Mouse (Mus musculus): ENCODE results near the gene Zdhhc19.

Zdhhc19 gene

GRCm38 (mm10) chr16:32550084-32550483, 54.0 kb downstream of the Zdhhc19 start:
- no peak for DNase-seq (ENCODE audit: low read depth, low spot score)

GRCm38 (mm10) chr16:32550487-32550886, 54.4 kb downstream of the Zdhhc19 start:
- no peak for DNase-seq (ENCODE audit: low read depth, low spot score)

GRCm38 (mm10) chr16:32551346-32551747, 55.3 kb downstream of the Zdhhc19 start:
- DNase-seq (ENCODE audit: low read depth, low spot score), result no peak

GRCm38 (mm10) chr16:32555588-32555987, 59.5 kb downstream of the Zdhhc19 start:
- no peak for DNase-seq (ENCODE audit: low read depth, low spot score)

- DNase-seq (ENCODE audit: low read depth, low spot score), result no peak
Observed at GRCm38 (mm10) chr16:32559493-32559892, 63.4 kb downstream of the Zdhhc19 start.

GRCm38 (mm10) chr16:32563056-32563793, 67.2 kb downstream of the Zdhhc19 start:
- DNase-seq (ENCODE audit: low read depth, low spot score), result no peak

GRCm38 (mm10) chr16:32567282-32567681, 71.2 kb downstream of the Zdhhc19 start:
- no peak for DNase-seq (ENCODE audit: low read depth, low spot score)

GRCm38 (mm10) chr16:32568401-32568800, 72.3 kb downstream of the Zdhhc19 start:
- DNase-seq (ENCODE audit: low read depth, low spot score), result no peak

GRCm38 (mm10) chr16:32570042-32570441, 74.0 kb downstream of the Zdhhc19 start:
- DNase-seq (ENCODE audit: low read depth, low spot score), result no peak

GRCm38 (mm10) chr16:32572528-32572927, 76.5 kb downstream of the Zdhhc19 start:
- no peak for DNase-seq (ENCODE audit: low read depth, low spot score)

- no peak for DNase-seq (ENCODE audit: low read depth, low spot score)
Observed at GRCm38 (mm10) chr16:32586482-32586881, 90.4 kb downstream of the Zdhhc19 start.

- no peak for DNase-seq (ENCODE audit: low read depth, low spot score)
Observed at GRCm38 (mm10) chr16:32588568-32588967, 92.5 kb downstream of the Zdhhc19 start.

GRCm38 (mm10) chr16:32591521-32591920, 95.5 kb downstream of the Zdhhc19 start:
- no peak for DNase-seq (ENCODE audit: low read depth, low spot score)

GRCm38 (mm10) chr16:32593283-32593805, 97.3 kb downstream of the Zdhhc19 start:
- no peak for DNase-seq (ENCODE audit: low read depth, low spot score)

GRCm38 (mm10) chr16:32593916-32594315, 97.9 kb downstream of the Zdhhc19 start:
- DNase-seq (ENCODE audit: low read depth, low spot score), result no peak

- DNase-seq (ENCODE audit: low read depth, low spot score), result no peak
Observed at GRCm38 (mm10) chr16:32594701-32595100, 98.6 kb downstream of the Zdhhc19 start.

- no peak for DNase-seq (ENCODE audit: low read depth, low spot score)
Observed at GRCm38 (mm10) chr16:32595142-32595855, 99.2 kb downstream of the Zdhhc19 start.

GRCm38 (mm10) chr16:32597909-32598381, 101.9 kb downstream of the Zdhhc19 start:
- no peak for DNase-seq (ENCODE audit: low read depth, low spot score)

- DNase-seq (ENCODE audit: low read depth, low spot score), result no peak
Observed at GRCm38 (mm10) chr16:32599151-32599550, 103.1 kb downstream of the Zdhhc19 start.

- no peak for DNase-seq (ENCODE audit: low read depth, low spot score)
Observed at GRCm38 (mm10) chr16:32602193-32602685, 106.2 kb downstream of the Zdhhc19 start.

- no peak for DNase-seq (ENCODE audit: low read depth, low spot score)
Observed at GRCm38 (mm10) chr16:32607562-32608343, 111.7 kb downstream of the Zdhhc19 start.

GRCm38 (mm10) chr16:32608344-32608711, 112.3 kb downstream of the Zdhhc19 start:
- DNase-seq (ENCODE audit: low read depth, low spot score), result no peak
